Mouse (Mus musculus): ENCODE data around the gene Gm3099. TPM values are rescaled to one million over a fixed set of nuclear protein-coding genes. Genes with fewer than 3 reads are reported as not detected.
"Not testable (repeated sequence)": the region's sequence is repeated elsewhere in the genome, so short reads cannot be mapped to it uniquely, and the experiment has no call there.

Gm3099 gene
- under 1 TPM in 1 of 2 experiments, not detected in 1; 0.20 TPM for total RNA-seq (2021)

- DNase-seq (ENCODE audit: low spot score); intact Hi-C loops (cut with DNase I): not testable (repeated sequence)
Measured at GRCm38 (mm10) chr14:3998094-3998493, at the start of gene Gm3099. Gm3099 (plus strand) TSS chr14:3998394.

- intact Hi-C loops (cut with DNase I); DNase-seq (ENCODE audit: low spot score): not testable (repeated sequence)
Measured at GRCm38 (mm10) chr14:3963247-3963646, 34.9 kb upstream of the Gm3099 start, which contains the start of gene Gm3095. Gm3095 (plus strand) TSS chr14:3963547.

- intact Hi-C loops (cut with DNase I), result not testable (repeated sequence)
Measured at GRCm38 (mm10) chr14:4023641-4024040, 25.4 kb downstream of the Gm3099 start, which contains the start of gene Gm5796. Gm5796 (plus strand) TSS chr14:4023941.

More at GRCm38 (mm10) chr14:4023641-4024040, 25.4 kb downstream of the Gm3099 start, which contains the start of gene Gm5796:
- DNase-seq (ENCODE audit: low spot score), result not testable (repeated sequence)

Other genes starting within 250 kb of the Gm3099 start
- under 1 TPM in 1 of 2 experiments, not detected in 1; 0.17 TPM for gene Gm3002, start 188.3 kb upstream of the Gm3099 start, total RNA-seq (2021)
- under 1 TPM in 1 of 2 experiments, not detected in 1; 0.20 TPM for gene Gm3033, start 152.1 kb upstream of the Gm3099 start, total RNA-seq (2021)
- gene Gm2916, start 114.2 kb upstream of the Gm3099 start, total RNA-seq (2021), result not detected
- gene Gm3029, start 66.6 kb upstream of the Gm3099 start, total RNA-seq (2021), result not detected
- gene Gm3095, start 34.8 kb upstream of the Gm3099 start, total RNA-seq (2021), result not detected
- gene Gm5796, start 25.5 kb downstream of the Gm3099 start, total RNA-seq (2021), result under 1 TPM; 0.59 to 0.81 TPM
- under 1 TPM; 0.13 to 0.17 TPM for gene Gm3115, start 85.7 kb downstream of the Gm3099 start, total RNA-seq (2021)
- 1 to 10 TPM in 1 of 2 experiments, under 1 TPM in 1; 0.64 to 1.0 TPM for gene Gm8108, start 112.1 kb downstream of the Gm3099 start, total RNA-seq (2021)
- gene Gm3127, start 166.6 kb downstream of the Gm3099 start, total RNA-seq (2021), result not detected
- gene Gm2974, start 184.2 kb downstream of the Gm3099 start, total RNA-seq (2021), result not detected

Measured in heart, postnatal 25 days (tissue).